14 mouse cellular contexts compared by ENCODE assay signal in genomic region chr10:57569023-57569931, GRCm38 (mm10). TPM values are rescaled to one million over a fixed set of nuclear protein-coding genes. Genes with fewer than 3 reads are reported as not detected.
DNase-seq lines count a peak whose midpoint lies in the region; ATAC-seq and TF ChIP-seq lines count a peak whose summit lies in the region.
"Had no signal": no experiment of that assay in that cellular context is flagged by ENCODE, and none has a peak within 500 bp of the region (broad histone marks: within the 10 kb centered on the region; RNA-seq: fewer than 3 reads in every experiment).

No protein-coding gene starts in this region.

- no peaks in the 10 kb centered on the region for H3K4me1 ChIP-seq in hindbrain, embryonic 12.5 days
- no peaks in the 10 kb centered on the region; the same call in 1 of the 2 replicates for H3K4me1 ChIP-seq in midbrain, postnatal 0 days (ENCODE audit: insufficient read depth, low read length)
- no peaks in the 10 kb centered on the region for H3K4me1 ChIP-seq in heart, embryonic 11.5 days (ENCODE audit: control insufficient read depth, insufficient read depth, low read length)
- H3K4me1 ChIP-seq: embryonic facial prominence, embryonic 12.5 days; heart, embryonic 12.5 days; stomach, embryonic 15.5 days had no signal

- no peak overlapping the region for H3K4me3 ChIP-seq in hindbrain, embryonic 12.5 days
- no peak overlapping the region; the same call in 1 of the 2 replicates for H3K4me3 ChIP-seq in midbrain, postnatal 0 days (ENCODE audit: low read depth, low read length)
- no peak overlapping the region for H3K4me3 ChIP-seq in heart, embryonic 11.5 days (ENCODE audit: low read depth, low read length)
- H3K4me3 ChIP-seq: embryonic facial prominence, embryonic 12.5 days; gastrocnemius, adult 2 months; heart, embryonic 12.5 days; stomach, embryonic 15.5 days had no signal

- no peak overlapping the region for H3K4me2 ChIP-seq in hindbrain, embryonic 12.5 days (replicated peaks)
- H3K4me2 ChIP-seq in midbrain, postnatal 0 days (ENCODE audit: low read depth, low read length, poor library complexity, severe bottlenecking): peak overlapping the region; percentile 29
- H3K4me2 ChIP-seq in heart, embryonic 11.5 days: no peak overlapping the region
- H3K4me2 ChIP-seq: embryonic facial prominence, embryonic 12.5 days; heart, embryonic 12.5 days; stomach, embryonic 15.5 days had no signal

- 64% methylated on average over 13 of the region's 13 CpGs for WGBS in hindbrain, embryonic 12.5 days
- WGBS in midbrain, postnatal 0 days: 8% methylated on average over 13 of the region's 13 CpGs
- 72% methylated on average over 13 of the region's 13 CpGs for WGBS in heart, embryonic 11.5 days (ENCODE audit: insufficient replicate concordance)

- H3K27me3 ChIP-seq in hindbrain, embryonic 12.5 days: no peaks in the 10 kb centered on the region
- no peaks in the 10 kb centered on the region for H3K27me3 ChIP-seq in midbrain, postnatal 0 days (ENCODE audit: insufficient read depth, low read length)
- H3K27me3 ChIP-seq in heart, embryonic 11.5 days (ENCODE audit: control insufficient read depth, insufficient read depth, low read length): no peaks in the 10 kb centered on the region
- H3K27me3 ChIP-seq: embryonic facial prominence, embryonic 12.5 days; heart, embryonic 12.5 days; stomach, embryonic 15.5 days had no signal

- DNase-seq in cerebellum, adult 11-12 months: no peak
- DNase-seq in cerebellum, adult 8-10 months: peak; percentile 24
- DNase-seq in midbrain, postnatal 0 days (ENCODE audit: low spot score): peak; percentile 64
- DNase-seq in layer of hippocampus, adult 11-12 months (ENCODE audit: low spot score): no peak
- DNase-seq: gastrocnemius, adult 2 months; kidney, postnatal 4 days; lung, adult 2 months had no signal

- H3K9ac ChIP-seq in hindbrain, embryonic 12.5 days: no peak overlapping the region
- H3K9ac ChIP-seq in midbrain, postnatal 0 days (replicated peaks; ENCODE audit: low read length, poor library complexity, severe bottlenecking): 0 out of 2 replicates have a peak overlapping the region, but pooled peaks have one; percentile 40
- H3K9ac ChIP-seq in heart, embryonic 11.5 days (ENCODE audit: low read depth, low read length): no peak overlapping the region
- H3K9ac ChIP-seq: embryonic facial prominence, embryonic 12.5 days; heart, embryonic 12.5 days; stomach, embryonic 15.5 days had no signal

- H3K36me3 ChIP-seq in hindbrain, embryonic 12.5 days: no peaks in the 10 kb centered on the region
- H3K36me3 ChIP-seq in midbrain, postnatal 0 days (ENCODE audit: insufficient read depth, low read length): no peaks in the 10 kb centered on the region
- no peaks in the 10 kb centered on the region for H3K36me3 ChIP-seq in heart, embryonic 11.5 days (ENCODE audit: control insufficient read depth, insufficient read depth, low read length)
- H3K36me3 ChIP-seq: embryonic facial prominence, embryonic 12.5 days; heart, embryonic 12.5 days; stomach, embryonic 15.5 days had no signal

- TF ChIP-seq CTCF in midbrain, postnatal 0 days (IDR thresholded peaks at IDR 0.05): no peak

- peak; percentile 49; the same call in 1 of the 2 replicates for ATAC-seq in cerebellum, adult (ENCODE audit: insufficient number of reproducible peaks, low FRiP score, low TSS enrichment)
- ATAC-seq in hindbrain, embryonic 12.5 days (ENCODE audit: low FRiP score): peak; percentile 67; the same call in 1 of the 2 replicates
- ATAC-seq in midbrain, postnatal 0 days (ENCODE audit: low FRiP score): peak; percentile 79
- no peak for ATAC-seq in heart, embryonic 11.5 days (replicated peaks; ENCODE audit: insufficient number of reproducible peaks, low FRiP score, low TSS enrichment)
- ATAC-seq in erythroid progenitor cell, adult 5-6 weeks (replicated peaks; ENCODE audit: low FRiP score, poor library complexity, severe bottlenecking): no peak

- H3K9me3 ChIP-seq in hindbrain, embryonic 12.5 days (replicated peaks): no peaks in the 10 kb centered on the region
- H3K9me3 ChIP-seq in midbrain, postnatal 0 days (ENCODE audit: low read length): no peaks in the 10 kb centered on the region
- no peaks in the 10 kb centered on the region for H3K9me3 ChIP-seq in heart, embryonic 11.5 days (replicated peaks; ENCODE audit: control insufficient read depth, low read length)
- H3K9me3 ChIP-seq: embryonic facial prominence, embryonic 12.5 days; heart, embryonic 12.5 days; stomach, embryonic 15.5 days had no signal

- no peak overlapping the region for H3K27ac ChIP-seq in hindbrain, embryonic 12.5 days
- peak overlapping the region; percentile 21; the same call in 1 of the 2 replicates for H3K27ac ChIP-seq in midbrain, postnatal 0 days (ENCODE audit: low read depth, low read length)
- H3K27ac ChIP-seq in heart, embryonic 11.5 days (ENCODE audit: low read depth, low read length): no peak overlapping the region
- H3K27ac ChIP-seq: embryonic facial prominence, embryonic 12.5 days; gastrocnemius, adult 2 months; stomach, embryonic 15.5 days had no signal

RNA-seq across cellular contexts. Expression of gene Serinc1, which starts 36.9 kb away (rescaled TPM):
- 261 and 289 TPM in 2 replicates for polyA plus RNA-seq in hindbrain, embryonic 12.5 days (2016; fragmentation: Nextera tagmentation; extraction: Ambion mirVana)
- total RNA-seq in midbrain, postnatal 0 days (2014; rRNA removed): 381 and 445 TPM in 2 replicates
- polyA plus RNA-seq in midbrain, postnatal 0 days (2015; fragmentation: Nextera tagmentation; extraction: Ambion mirVana): 478 and 481 TPM in 2 replicates
- polyA plus RNA-seq in heart, embryonic 11.5 days (2014; fragmentation: Nextera tagmentation; extraction: Ambion mirVana): 165 and 189 TPM in 2 replicates
- total RNA-seq in erythroid progenitor cell, adult 5-6 weeks (2015; ENCODE audit: low replicate concordance): 99.1 and 109 TPM in 2 replicates
- 115 and 138 TPM in 2 replicates for total RNA-seq in erythroid progenitor cell, adult 5-6 weeks (2017; ENCODE audit: low replicate concordance)

Comparison
In these comparisons a context has a peak if more than half of its experiments do, and no peak if none do; other contexts are left out.
1. DNase-seq: peak in cerebellum, adult 8-10 months (single experiment) and midbrain, postnatal 0 days (single experiment); none in cerebellum, adult 11-12 months (single experiment) and layer of hippocampus, adult 11-12 months (single experiment).
2. ATAC-seq: peak in cerebellum, adult (single experiment), hindbrain, embryonic 12.5 days (single experiment) and midbrain, postnatal 0 days (single experiment); none in heart, embryonic 11.5 days (single experiment) and erythroid progenitor cell, adult 5-6 weeks (single experiment).